Mouse (Mus musculus) myocyte (in vitro differentiated cells): Measurements from ENCODE around the gene Cyfip1. TPM values are rescaled to one million over a fixed set of nuclear protein-coding genes. Genes with fewer than 3 reads are reported as not detected.
A peak's percentile ranks its signal among the peaks of the same experiment; 100 is the strongest.

Source experiments
- H3K27me3 ChIP-seq: one replicate; pipeline ENCODE4 v1.6.1; 2011; ENCODE audit not compliant: control insufficient read depth, insufficient read depth, insufficient read length
- H3K36me3 ChIP-seq: one replicate; pipeline ENCODE4 v1.6.1; 2011; ENCODE audit not compliant: control insufficient read depth, insufficient read depth
- H3K4me2 ChIP-seq: one replicate; pipeline ENCODE4 v1.6.1; 2011; ENCODE audit warnings: low read depth, control low read depth
- H3K4me3 ChIP-seq: one replicate; pipeline ENCODE4 v1.5.1; 2011; ENCODE audit warnings: mild to moderate bottlenecking, control low read depth, moderate library complexity
- H3K79me2 ChIP-seq: one replicate; pipeline ENCODE4 v1.6.1; 2011; ENCODE audit not compliant: control insufficient read depth, insufficient read depth
- H3ac ChIP-seq: one replicate; pipeline ENCODE4 v1.6.1; 2011; ENCODE audit not compliant: control insufficient read depth, insufficient read length
- CEBPB ChIP-seq: IDR thresholded peaks from 2 replicates; pipeline ENCODE4 v1.6.1; 2011; ENCODE audit warnings: mild to moderate bottlenecking, moderate library complexity; ENCODE audit not compliant: poor library complexity, insufficient read depth, severe bottlenecking
- E2F4 ChIP-seq: IDR thresholded peaks from one replicate; pipeline ENCODE4 v1.6.1; 2011; ENCODE audit warnings: mild to moderate bottlenecking, control low read depth, moderate library complexity; ENCODE audit not compliant: insufficient read depth
- MAX ChIP-seq: IDR thresholded peaks from one replicate; pipeline ENCODE4 v1.6.1; 2011; ENCODE audit warnings: low read depth, mild to moderate bottlenecking, control low read depth
- MYOD1 ChIP-seq, 3 experiments: IDR thresholded peaks; one replicate each; pipeline ENCODE4 v1.6.1; 2011; ENCODE audit warnings: control low read depth in 2 of 3, low read depth in 2 of 3, mild to moderate bottlenecking in 2 of 3, moderate library complexity in 1 of 3; ENCODE audit not compliant: insufficient read length in 2 of 3, control insufficient read depth in 1 of 3
- MYOG ChIP-seq, 3 experiments: IDR thresholded peaks; one replicate each; pipeline ENCODE4 v1.6.1; 2011; ENCODE audit warnings: control low read depth in 2 of 3, low read depth in 2 of 3, mild to moderate bottlenecking in 2 of 3; ENCODE audit not compliant: insufficient read length in 2 of 3, control insufficient read depth in 1 of 3, insufficient read depth in 1 of 3
- POLR2A ChIP-seq: IDR thresholded peaks from one replicate; pipeline ENCODE4 v1.6.1; 2011; ENCODE audit warnings: low read depth, mild to moderate bottlenecking, control low read depth, moderate library complexity; ENCODE audit not compliant: insufficient read length
- POLR2AphosphoS2 ChIP-seq: IDR thresholded peaks from one replicate; pipeline ENCODE4 v1.6.1; 2011; ENCODE audit warnings: low read depth, control low read depth; ENCODE audit not compliant: insufficient read length
- REST ChIP-seq: IDR thresholded peaks from one replicate; pipeline ENCODE4 v1.6.1; 2011; ENCODE audit warnings: mild to moderate bottlenecking, control low read depth, moderate library complexity; ENCODE audit not compliant: insufficient read depth, insufficient read length
- SRF ChIP-seq: IDR thresholded peaks from one replicate; pipeline ENCODE4 v1.6.1; 2011; ENCODE audit warnings: low read depth; ENCODE audit not compliant: control insufficient read depth, insufficient read length
- TCF12 ChIP-seq: IDR thresholded peaks from one replicate; pipeline ENCODE4 v1.6.1; 2011; ENCODE audit warnings: mild to moderate bottlenecking, control low read depth; ENCODE audit not compliant: poor library complexity, insufficient read depth, severe bottlenecking
- TCF3 ChIP-seq: IDR thresholded peaks from one replicate; pipeline ENCODE4 v1.6.1; 2011; ENCODE audit warnings: low read depth, control low read depth; ENCODE audit not compliant: insufficient read length
- USF1 ChIP-seq: IDR thresholded peaks from one replicate; pipeline ENCODE4 v1.6.1; 2011; ENCODE audit warnings: low read depth, mild to moderate bottlenecking, control low read depth, moderate library complexity
- polyA plus RNA-seq: library from polyadenylated mRNA; unstranded; fragments of >200 nt; fragmentation: generic; extraction: Trizol; gene quantifications from one replicate; pipeline ENCODE4 v1.2.1, GENCODE M21; 2012; ENCODE audit warnings: missing spikeins

The Cyfip1 gene
- polyA plus RNA-seq, 1 experiment: 53.0 TPM

DNA sequence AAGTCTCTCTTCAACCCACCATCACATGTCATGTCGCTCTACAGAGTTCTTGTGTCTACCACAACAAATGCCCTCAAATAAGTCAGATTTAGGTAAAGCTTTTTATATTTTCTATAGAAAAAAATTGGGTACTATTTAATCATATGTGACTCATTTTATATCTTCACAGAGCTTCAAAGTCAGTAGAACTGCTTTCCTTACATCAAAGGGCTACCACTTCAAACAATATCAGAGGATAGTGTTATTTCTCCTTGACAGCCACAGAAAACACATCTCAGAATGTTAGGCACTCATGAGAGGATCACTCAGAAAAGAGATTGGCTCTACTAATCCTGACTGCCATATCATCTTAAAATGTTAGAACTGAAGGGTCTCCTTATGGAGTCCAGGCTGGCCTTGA lies 119.0 kb downstream of the Cyfip1 start:
- peak overlapping the region; percentile 68 for H3K4me2 ChIP-seq
- no peak overlapping the region for H3K4me3 ChIP-seq
- TF ChIP-seq CEBPB (no peak), MYOG (IDR thresholded peaks at IDR 0.05; ENCODE audit: control insufficient read depth in 1 of 3, insufficient read depth in 1 of 3, insufficient read length in 2 of 3, low read depth in 2 of 3) (no peak), SRF (no peak), MYOD1 (IDR thresholded peaks at IDR 0.05; ENCODE audit: control insufficient read depth in 1 of 3, insufficient read length in 2 of 3, low read depth in 2 of 3) (no peak), USF1 (no peak), POLR2AphosphoS2 (no peak), TCF3 (no peak), REST (no peak), E2F4 (no peak), MAX (no peak), TCF12 (no peak), POLR2A (no peak)
- H3K79me2 ChIP-seq: peaks cover 57% of the 10 kb centered on the region
- H3K27me3 ChIP-seq: no peaks in the 10 kb centered on the region
- no peaks in the 10 kb centered on the region for H3K36me3 ChIP-seq
- H3ac ChIP-seq: no peak overlapping the region

DNA sequence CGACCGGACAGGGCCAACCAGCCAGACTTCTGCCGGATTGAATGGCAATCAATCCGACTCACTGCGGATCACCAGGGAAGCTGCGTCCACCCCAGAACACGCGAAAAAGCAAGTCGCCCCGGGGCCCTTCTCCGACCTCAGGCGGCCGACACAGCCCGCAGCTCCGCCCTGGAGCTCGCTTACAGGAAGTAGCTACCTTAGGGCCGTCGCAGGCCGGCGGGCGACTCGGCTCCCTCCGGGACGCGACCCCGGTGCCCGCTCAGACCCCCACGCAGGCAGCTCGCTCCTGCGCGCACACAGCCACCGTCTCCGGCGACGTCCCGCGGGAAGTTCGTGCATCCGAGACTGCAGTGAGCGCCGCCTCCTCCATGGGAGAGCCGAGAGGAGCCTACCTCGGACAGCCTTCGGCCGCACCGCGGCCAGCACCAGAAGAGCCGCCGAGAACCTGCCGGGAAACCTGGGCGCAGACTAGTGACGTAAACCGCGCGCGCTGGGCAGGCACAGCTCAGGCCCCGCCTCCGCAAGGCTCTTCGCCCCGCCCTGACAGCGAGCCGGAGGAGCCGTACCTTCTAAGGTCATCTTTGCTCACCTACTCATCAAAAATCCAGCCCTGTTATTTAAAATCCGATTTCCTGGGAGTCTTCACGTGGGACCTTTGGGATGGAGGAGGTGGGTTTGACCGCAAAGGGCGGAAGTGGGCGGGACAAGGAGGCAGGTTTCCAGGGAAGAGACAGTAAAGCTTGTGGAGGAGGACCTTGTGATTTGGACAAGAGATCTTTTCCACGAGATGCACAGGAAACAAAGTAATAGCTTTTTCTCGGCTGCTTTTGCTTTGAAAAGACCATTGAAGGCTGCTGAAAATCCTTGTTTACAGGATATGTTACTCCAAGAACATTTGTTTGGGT lies 120.7 kb downstream of the Cyfip1 start, which contains the start of gene Nipa2:
TSS of gene Nipa2 (minus strand) at position 473 of the 905 bp plus-strand sequence.
- peak within 1 kb of the TSS; percentile 75 for H3ac ChIP-seq
- H3K79me2 ChIP-seq: peaks cover 40% of the 10 kb centered on the region
- H3K4me3 ChIP-seq: peak within 1 kb of the TSS; percentile 80
- TF ChIP-seq POLR2A (peak; percentile 64), SRF (peak; percentile 73), CEBPB (no peak), POLR2AphosphoS2 (peak; percentile 55), TCF12 (no peak), E2F4 (peak; percentile 45), MYOD1 (IDR thresholded peaks at IDR 0.05; ENCODE audit: control insufficient read depth in 1 of 3, insufficient read length in 2 of 3, low read depth in 2 of 3) (no peak)
- no peaks in the 10 kb centered on the region for H3K36me3 ChIP-seq
- H3K4me2 ChIP-seq: peak within 1 kb of the TSS; percentile 72
- H3K27me3 ChIP-seq: no peaks in the 10 kb centered on the region

DNA sequence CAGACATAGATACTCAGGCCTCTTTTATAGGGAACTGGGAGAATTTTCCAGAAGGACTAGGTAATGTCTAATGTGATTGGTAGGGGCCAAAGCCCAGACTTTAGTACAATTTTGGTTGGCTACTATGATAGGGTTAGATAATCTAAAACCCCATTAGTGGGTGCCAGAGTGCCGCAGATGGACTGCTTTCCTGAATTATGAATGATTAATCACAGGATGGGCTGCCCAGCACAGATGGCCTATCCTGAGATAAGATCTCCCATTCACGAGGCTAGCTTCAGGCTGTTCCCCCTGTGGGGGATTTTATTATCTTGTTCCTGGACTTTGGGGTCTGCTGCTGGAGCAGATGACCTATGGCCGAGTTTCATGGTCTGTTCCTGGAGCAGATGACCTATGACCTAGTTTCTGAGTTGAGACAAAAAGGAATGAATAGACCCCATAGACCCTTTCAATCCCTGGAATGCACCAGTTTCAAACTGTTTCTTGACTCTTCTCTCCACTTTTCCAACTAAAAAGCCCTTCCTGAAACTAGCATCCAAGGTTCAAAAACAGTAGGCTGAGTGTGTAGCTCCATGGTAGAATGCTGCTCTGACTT lies 125.4 kb downstream of the Cyfip1 start:
- H3K4me2 ChIP-seq: no peak overlapping the region
- no peak for TF ChIP-seq TCF3
- no peak for TF ChIP-seq MAX
- TF ChIP-seq POLR2AphosphoS2: no peak
- peaks cover under 1% of the 10 kb centered on the region for H3K79me2 ChIP-seq
- H3K4me3 ChIP-seq: no peak overlapping the region
- H3ac ChIP-seq: no peak overlapping the region
- no peaks in the 10 kb centered on the region for H3K27me3 ChIP-seq
- H3K36me3 ChIP-seq: no peaks in the 10 kb centered on the region

DNA sequence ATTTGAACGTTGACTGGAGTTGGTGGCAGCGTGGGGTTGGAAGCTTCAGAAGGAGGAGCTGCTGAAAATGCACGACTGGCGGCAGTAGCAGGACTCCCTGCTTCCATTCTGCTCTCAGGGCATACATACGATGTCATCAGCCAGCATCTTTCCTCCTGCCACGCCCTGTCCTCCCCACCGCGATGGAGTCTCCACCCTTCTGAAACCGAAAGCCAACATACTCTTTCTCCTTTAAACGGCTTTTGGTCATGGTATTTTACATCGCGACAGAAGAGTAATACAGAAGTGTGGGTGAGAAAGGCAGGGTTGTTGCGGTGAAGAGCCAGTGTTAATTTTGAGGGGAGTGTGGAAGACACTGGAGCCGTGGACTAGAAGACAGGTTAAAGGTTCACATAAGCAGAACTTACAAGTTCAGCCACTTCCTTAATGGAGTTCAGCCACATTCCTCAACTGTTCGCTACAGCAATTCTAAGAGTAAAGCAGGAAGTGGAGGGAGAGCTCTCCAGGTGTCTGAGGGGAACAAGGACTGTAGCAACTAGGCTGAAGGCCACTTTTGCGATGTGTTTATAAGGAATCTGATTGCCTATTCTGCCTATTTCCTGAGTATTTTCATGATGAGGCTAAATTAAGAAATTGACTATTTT lies 126.8 kb downstream of the Cyfip1 start:
- Histone ChIP-seq H3K4me2 (peak overlapping the region; percentile 58), H3K36me3 (no peaks in the 10 kb centered on the region), H3K79me2 (no peaks in the 10 kb centered on the region), H3ac (no peak overlapping the region), H3K27me3 (no peaks in the 10 kb centered on the region), H3K4me3 (no peak overlapping the region)
- TF ChIP-seq CEBPB (no peak), MYOD1 (IDR thresholded peaks at IDR 0.05; ENCODE audit: control insufficient read depth in 1 of 3, insufficient read length in 2 of 3, low read depth in 2 of 3) (no peak), SRF (no peak), E2F4 (no peak), POLR2A (peak; percentile 27), POLR2AphosphoS2 (no peak)

DNA sequence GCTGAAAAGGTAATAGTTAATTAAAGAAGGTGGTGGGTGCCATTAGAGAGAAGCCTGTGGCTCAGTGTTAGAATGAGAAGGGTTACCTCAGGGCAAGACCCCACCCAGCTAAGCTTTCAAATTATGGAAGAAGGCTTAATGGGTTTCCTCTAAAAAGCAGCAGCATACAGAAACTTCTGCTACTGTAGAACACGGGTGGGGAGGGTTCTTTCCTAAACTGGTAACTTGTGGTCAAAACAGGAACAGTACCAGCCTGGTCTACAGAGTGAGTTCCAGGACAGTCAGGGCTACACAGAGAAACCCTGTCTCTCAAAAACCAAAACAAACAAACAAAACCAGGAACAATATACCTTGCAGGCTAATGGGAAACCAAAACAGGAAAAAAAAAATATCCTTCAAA lies 127.9 kb downstream of the Cyfip1 start:
- TF ChIP-seq POLR2A (no peak), TCF12 (no peak), E2F4 (no peak), USF1 (no peak), CEBPB (no peak), MAX (no peak)
- H3ac ChIP-seq: no peak overlapping the region
- H3K4me2 ChIP-seq: no peak overlapping the region
- H3K4me3 ChIP-seq: no peak overlapping the region
- no peaks in the 10 kb centered on the region for H3K36me3 ChIP-seq
- no peaks in the 10 kb centered on the region for H3K79me2 ChIP-seq
- no peaks in the 10 kb centered on the region for H3K27me3 ChIP-seq
